Mouse (Mus musculus): ENCODE data around the gene Sec22c. TPM values are rescaled to one million over a fixed set of nuclear protein-coding genes. Genes with fewer than 3 reads are reported as not detected.

The Sec22c gene
- total and polyA plus RNA-seq, 3 experiments: 3.9 to 6.7 (median 5.0) TPM

- Histone ChIP-seq H3K4me3 (no peak overlapping the region), H3K36me3 (ENCODE audit: control insufficient read depth, insufficient read depth, low read length) (no peaks in the 10 kb centered on the region)
- intact Hi-C loops (cut with DNase I): no loop called here
These were observed 30.3 kb downstream of the Sec22c start for GRCm38 (mm10) chr9:121675011-121675410.

GRCm38 (mm10) chr9:121673716-121674115 lies 31.6 kb downstream of the Sec22c start:
- H3K4me3 ChIP-seq: no peak overlapping the region
- no peak for TF ChIP-seq CTCF (IDR thresholded peaks at IDR 0.05)
- TF ChIP-seq EP300 (IDR thresholded peaks at IDR 0.05; ENCODE audit: insufficient read depth, low read depth, low read length): no peak
- no peak for TF ChIP-seq POLR2A (IDR thresholded peaks at IDR 0.05; ENCODE audit: insufficient read depth, low read depth, low read length)
- DNase-seq: no peak
- no peaks in the 10 kb centered on the region for H3K27me3 ChIP-seq (ENCODE audit: control insufficient read depth, insufficient read depth, low read length)
- H3K79me2 ChIP-seq (replicated peaks; ENCODE audit: control insufficient read depth, insufficient read depth, low read length): no peaks in the 10 kb centered on the region
- H3K4me1 ChIP-seq (ENCODE audit: control insufficient read depth, insufficient read depth, low read length): peaks cover 10% of the 10 kb centered on the region
- intact Hi-C loops (cut with DNase I): loop anchor here (5.0 kb wide), 2 partner anchors 196 to 426 kb away; no protein-coding TSS in a partner anchor
- H3K36me3 ChIP-seq (ENCODE audit: control insufficient read depth, insufficient read depth, low read length): no peaks in the 10 kb centered on the region
- no peak overlapping the region for H3K9ac ChIP-seq (ENCODE audit: low read depth, low read length)
- WGBS: 88% methylated on average over 5 of the region's 5 CpGs
- H3K27ac ChIP-seq: no peak overlapping the region

More at GRCm38 (mm10) chr9:121675011-121675410, 30.3 kb downstream of the Sec22c start:
- H3K79me2 ChIP-seq (replicated peaks; ENCODE audit: control insufficient read depth, insufficient read depth, low read length): no peaks in the 10 kb centered on the region
- no peak overlapping the region for H3K27ac ChIP-seq
- no peak overlapping the region for H3K9ac ChIP-seq (ENCODE audit: low read depth, low read length)
- WGBS: 73% methylated on average over 9 of the region's 9 CpGs
- peak in 1 of 2 experiments; percentile 37 for DNase-seq
- H3K27me3 ChIP-seq (ENCODE audit: control insufficient read depth, insufficient read depth, low read length): no peaks in the 10 kb centered on the region
- TF ChIP-seq POLR2A (IDR thresholded peaks at IDR 0.05; ENCODE audit: insufficient read depth, low read depth, low read length): no peak
- TF ChIP-seq EP300 (IDR thresholded peaks at IDR 0.05; ENCODE audit: insufficient read depth, low read depth, low read length): no peak
- H3K4me1 ChIP-seq (ENCODE audit: control insufficient read depth, insufficient read depth, low read length): peaks cover 10% of the 10 kb centered on the region

GRCm38 (mm10) chr9:121672311-121672710 lies 33.0 kb downstream of the Sec22c start:
- H3K27ac ChIP-seq: peak overlapping the region; percentile 51
- 8% methylated on average over 5 of the region's 5 CpGs for WGBS
- no peak overlapping the region for H3K4me3 ChIP-seq
- DNase-seq: peak; percentile 51 to 71
- TF ChIP-seq EP300 (IDR thresholded peaks at IDR 0.05; ENCODE audit: insufficient read depth, low read depth, low read length): 0 out of 2 replicates have a peak, but pooled peaks have one; percentile 27
- TF ChIP-seq POLR2A (IDR thresholded peaks at IDR 0.05; ENCODE audit: insufficient read depth, low read depth, low read length): no peak
- TF ChIP-seq CTCF (IDR thresholded peaks at IDR 0.05): no peak
- no peaks in the 10 kb centered on the region for H3K27me3 ChIP-seq (ENCODE audit: control insufficient read depth, insufficient read depth, low read length)
- peaks cover 10% of the 10 kb centered on the region for H3K4me1 ChIP-seq (ENCODE audit: control insufficient read depth, insufficient read depth, low read length)
- H3K9ac ChIP-seq (ENCODE audit: low read depth, low read length): peak overlapping the region; percentile 12; the same call in 1 of the 2 replicates
- H3K36me3 ChIP-seq (ENCODE audit: control insufficient read depth, insufficient read depth, low read length): no peaks in the 10 kb centered on the region
- H3K79me2 ChIP-seq (replicated peaks; ENCODE audit: control insufficient read depth, insufficient read depth, low read length): no peaks in the 10 kb centered on the region
- intact Hi-C loops (cut with DNase I): loop anchor here (5.0 kb wide), 2 partner anchors 195 to 425 kb away; no protein-coding TSS in a partner anchor

GRCm38 (mm10) chr9:121671300-121671699 lies 34.0 kb downstream of the Sec22c start:
- H3K36me3 ChIP-seq (ENCODE audit: control insufficient read depth, insufficient read depth, low read length): no peaks in the 10 kb centered on the region
- 45% methylated on average over 7 of the region's 7 CpGs for WGBS
- DNase-seq: peak; percentile 49 to 59
- TF ChIP-seq EP300 (IDR thresholded peaks at IDR 0.05; ENCODE audit: insufficient read depth, low read depth, low read length) (no peak), CTCF (IDR thresholded peaks at IDR 0.05) (peak; percentile 87)
- no peak overlapping the region for H3K4me3 ChIP-seq
- H3K27ac ChIP-seq: no peak overlapping the region; the same call in 1 of the 2 replicates
- no peaks in the 10 kb centered on the region for H3K79me2 ChIP-seq (replicated peaks; ENCODE audit: control insufficient read depth, insufficient read depth, low read length)
- peaks cover 10% of the 10 kb centered on the region for H3K4me1 ChIP-seq (ENCODE audit: control insufficient read depth, insufficient read depth, low read length)
- no peak overlapping the region for H3K9ac ChIP-seq (ENCODE audit: low read depth, low read length)
- H3K27me3 ChIP-seq (ENCODE audit: control insufficient read depth, insufficient read depth, low read length): no peaks in the 10 kb centered on the region
- intact Hi-C loops (cut with DNase I): loop anchor here (5.0 kb wide), 2 partner anchors 194 to 424 kb away; no protein-coding TSS in a partner anchor

GRCm38 (mm10) chr9:121669348-121669791 lies 35.9 kb downstream of the Sec22c start:
- Histone ChIP-seq H3K9ac (ENCODE audit: low read depth, low read length) (peak overlapping the region; percentile 23), H3K36me3 (ENCODE audit: control insufficient read depth, insufficient read depth, low read length) (no peaks in the 10 kb centered on the region), H3K79me2 (replicated peaks; ENCODE audit: control insufficient read depth, insufficient read depth, low read length) (no peaks in the 10 kb centered on the region), H3K27ac (no peak overlapping the region), H3K4me1 (ENCODE audit: control insufficient read depth, insufficient read depth, low read length) (peaks cover 10% of the 10 kb centered on the region), H3K27me3 (ENCODE audit: control insufficient read depth, insufficient read depth, low read length) (no peaks in the 10 kb centered on the region), H3K4me3 (no peak overlapping the region; the same call in 1 of the 2 replicates)
- DNase-seq: peak; percentile 72 to 76
- 1% methylated on average over 28 of the region's 28 CpGs for WGBS
- no peak for TF ChIP-seq POLR2A (IDR thresholded peaks at IDR 0.05; ENCODE audit: insufficient read depth, low read depth, low read length)
- TF ChIP-seq EP300 (IDR thresholded peaks at IDR 0.05; ENCODE audit: insufficient read depth, low read depth, low read length): 0 out of 2 replicates have a peak, but pooled peaks have one; percentile 20
- peak; percentile 79 for TF ChIP-seq CTCF (IDR thresholded peaks at IDR 0.05)
- intact Hi-C loops (cut with DNase I): no loop called here

GRCm38 (mm10) chr9:121667822-121668221 lies 37.5 kb downstream of the Sec22c start:
- Histone ChIP-seq H3K4me3 (no peak overlapping the region), H3K36me3 (ENCODE audit: control insufficient read depth, insufficient read depth, low read length) (no peaks in the 10 kb centered on the region), H3K4me1 (ENCODE audit: control insufficient read depth, insufficient read depth, low read length) (peaks cover 8% of the 10 kb centered on the region), H3K27ac (no peak overlapping the region), H3K9ac (ENCODE audit: low read depth, low read length) (no peak overlapping the region), H3K27me3 (ENCODE audit: control insufficient read depth, insufficient read depth, low read length) (no peaks in the 10 kb centered on the region), H3K79me2 (replicated peaks; ENCODE audit: control insufficient read depth, insufficient read depth, low read length) (no peaks in the 10 kb centered on the region)
- intact Hi-C loops (cut with DNase I): no loop called here
- 73% methylated on average over 11 of the region's 11 CpGs for WGBS
- DNase-seq: no peak
- TF ChIP-seq POLR2A (IDR thresholded peaks at IDR 0.05; ENCODE audit: insufficient read depth, low read depth, low read length) (no peak), CTCF (IDR thresholded peaks at IDR 0.05) (no peak), EP300 (IDR thresholded peaks at IDR 0.05; ENCODE audit: insufficient read depth, low read depth, low read length) (no peak)
